Mouse (Mus musculus): ENCODE data around the gene 1110051M20Rik. TPM values are rescaled to one million over a fixed set of nuclear protein-coding genes. Genes with fewer than 3 reads are reported as not detected.
"Not testable (repeated sequence)": the region's sequence is repeated elsewhere in the genome, so short reads cannot be mapped to it uniquely, and the experiment has no call there.

1110051M20Rik gene
- polyA plus RNA-seq, 1 experiment from 2014 or later, result 66.9 TPM

DNA sequence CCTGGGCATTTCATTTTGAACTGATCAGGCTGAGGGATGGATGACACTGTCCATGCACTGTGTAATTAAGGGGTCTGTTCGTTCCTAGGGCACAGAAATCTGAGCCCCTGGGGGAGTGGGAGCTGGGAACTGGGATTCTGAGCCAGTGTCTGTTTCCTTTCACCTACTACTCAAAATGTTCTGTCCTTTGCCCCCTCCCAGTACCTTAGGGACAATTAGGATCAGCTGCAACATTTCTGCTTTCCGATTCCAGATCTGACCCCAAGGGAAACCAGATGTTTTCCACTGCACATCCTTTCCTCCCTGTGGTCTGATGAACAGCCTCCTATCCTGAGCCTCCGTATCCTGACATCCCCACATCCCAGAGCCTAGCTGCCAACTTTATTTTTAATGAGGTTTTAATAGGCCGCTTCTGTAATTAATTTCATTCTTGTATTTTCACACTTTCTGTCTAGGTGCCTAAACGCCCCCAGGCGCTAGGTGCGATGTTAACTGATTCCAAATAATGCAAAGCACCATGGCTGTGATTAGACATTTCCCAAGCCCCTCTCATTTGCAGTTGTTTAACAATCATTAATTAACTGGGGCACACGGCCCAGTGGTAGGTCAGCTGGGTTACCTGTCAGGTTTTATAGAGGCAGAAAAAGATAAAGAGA is 189.7 kb downstream of the 1110051M20Rik start:
- H3K4me3 ChIP-seq, result no peak overlapping the region
- H3K9ac ChIP-seq, result no peak overlapping the region
- H3K4me1 ChIP-seq, result peaks cover 41% of the 10 kb centered on the region
- no peaks in the 10 kb centered on the region for H3K9me3 ChIP-seq
- no peak overlapping the region for H3K27ac ChIP-seq
- peaks cover 20% of the 10 kb centered on the region for H3K27me3 ChIP-seq
- no peak for ATAC-seq (ENCODE audit: insufficient number of reproducible peaks, insufficient read depth, low FRiP score, low TSS enrichment, low read depth)
- peak overlapping the region; percentile 89 for H3K4me2 ChIP-seq
- 12% methylated on average over 8 of the region's 8 CpGs for WGBS
- 0 out of 2 replicates have a peak, but pooled peaks cover 3% of the 10 kb centered on the region for H3K36me3 ChIP-seq

DNA sequence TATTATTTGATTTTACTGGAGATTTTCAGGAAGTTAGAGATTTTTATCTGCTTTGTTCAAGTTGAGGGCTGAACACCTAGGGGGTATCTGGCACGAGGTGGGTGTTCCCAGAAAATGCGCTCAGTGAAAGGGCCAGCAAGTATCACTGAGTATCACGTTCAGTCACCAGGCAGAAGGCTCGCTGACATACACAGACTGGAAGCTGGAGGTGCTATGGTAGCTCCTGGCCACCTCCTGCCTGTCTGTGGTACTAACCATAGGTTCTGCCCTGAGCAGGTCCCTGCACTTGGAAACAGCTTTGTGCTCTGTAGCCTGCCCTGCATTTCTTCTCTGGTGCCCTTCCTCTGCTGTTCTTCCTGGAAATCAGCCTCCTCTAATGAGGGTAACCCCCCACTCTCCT is 192.0 kb downstream of the 1110051M20Rik start:
- Histone ChIP-seq H3K9ac (no peak overlapping the region), H3K4me1 (peaks cover 20% of the 10 kb centered on the region), H3K36me3 (no peaks in the 10 kb centered on the region), H3K4me2 (no peak overlapping the region), H3K27ac (no peak overlapping the region), H3K27me3 (peaks cover 20% of the 10 kb centered on the region), H3K4me3 (no peak overlapping the region), H3K9me3 (no peaks in the 10 kb centered on the region)
- 49% methylated on average over 4 of the region's 4 CpGs for WGBS
- ATAC-seq (ENCODE audit: insufficient number of reproducible peaks, insufficient read depth, low FRiP score, low TSS enrichment, low read depth), result no peak

GRCm38 (mm10) chr2:91252001-91252400 is 192.5 kb downstream of the 1110051M20Rik start:
- 71% methylated on average over 4 of the region's 4 CpGs for WGBS
- peaks cover 20% of the 10 kb centered on the region for H3K27me3 ChIP-seq
- no peak for ATAC-seq (ENCODE audit: insufficient number of reproducible peaks, insufficient read depth, low FRiP score, low TSS enrichment, low read depth)
- H3K4me3 ChIP-seq, result no peak overlapping the region
- H3K4me2 ChIP-seq, result no peak overlapping the region
- H3K9me3 ChIP-seq, result no peaks in the 10 kb centered on the region
- H3K27ac ChIP-seq, result no peak overlapping the region
- H3K36me3 ChIP-seq, result no peaks in the 10 kb centered on the region
- H3K4me1 ChIP-seq, result peaks cover 19% of the 10 kb centered on the region
- H3K9ac ChIP-seq, result no peak overlapping the region

GRCm38 (mm10) chr2:91248366-91248765 is 196.1 kb downstream of the 1110051M20Rik start:
- no peaks in the 10 kb centered on the region for H3K27me3 ChIP-seq
- H3K4me3 ChIP-seq, result no peak overlapping the region
- H3K36me3 ChIP-seq, result no peaks in the 10 kb centered on the region
- no peaks in the 10 kb centered on the region for H3K9me3 ChIP-seq
- 83% methylated on average over 4 of the region's 4 CpGs for WGBS
- H3K9ac ChIP-seq, result no peak overlapping the region
- no peak overlapping the region for H3K27ac ChIP-seq
- no peak for ATAC-seq (ENCODE audit: insufficient number of reproducible peaks, insufficient read depth, low FRiP score, low TSS enrichment, low read depth)
- H3K4me1 ChIP-seq, result peaks cover 5% of the 10 kb centered on the region; the same call in 1 of the 2 replicates
- H3K4me2 ChIP-seq, result no peak overlapping the region

GRCm38 (mm10) chr2:91244557-91245228 is 199.8 kb downstream of the 1110051M20Rik start:
- H3K9ac ChIP-seq, result no peak overlapping the region
- H3K27me3 ChIP-seq, result no peaks in the 10 kb centered on the region
- H3K27ac ChIP-seq, result no peak overlapping the region
- no peaks in the 10 kb centered on the region for H3K9me3 ChIP-seq
- no peak for ATAC-seq (ENCODE audit: insufficient number of reproducible peaks, insufficient read depth, low FRiP score, low TSS enrichment, low read depth)
- 82% methylated on average over 5 of the region's 5 CpGs for WGBS
- no peak overlapping the region for H3K4me2 ChIP-seq
- H3K36me3 ChIP-seq, result no peaks in the 10 kb centered on the region
- H3K4me1 ChIP-seq, result peaks cover 7% of the 10 kb centered on the region; the same call in 1 of the 2 replicates
- H3K4me3 ChIP-seq, result no peak overlapping the region

DNA sequence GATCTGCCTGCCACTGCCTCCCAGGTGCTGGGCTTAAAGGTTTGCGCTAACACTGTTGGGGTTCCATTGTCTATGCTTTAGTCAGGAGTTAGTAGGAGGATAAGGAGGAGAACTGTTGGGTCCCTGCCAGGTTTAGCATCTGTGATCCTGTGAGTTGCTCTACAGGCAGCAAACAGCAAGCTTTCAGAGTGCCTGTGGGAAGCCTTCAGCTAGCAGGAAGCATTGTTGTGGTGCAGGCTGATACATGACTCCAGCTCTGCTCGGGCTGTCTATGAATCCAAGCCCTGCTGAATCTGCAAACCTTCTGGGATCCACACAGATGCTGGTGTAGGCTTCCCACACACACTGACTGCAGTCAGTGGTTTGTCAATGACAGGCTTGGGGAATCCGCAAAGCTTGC is 201.1 kb downstream of the 1110051M20Rik start:
- H3K36me3 ChIP-seq, result no peaks in the 10 kb centered on the region
- H3K4me3 ChIP-seq, result no peak overlapping the region
- no peaks in the 10 kb centered on the region for H3K9me3 ChIP-seq
- WGBS, result 44% methylated on average over 3 of the region's 3 CpGs
- H3K27ac ChIP-seq, result peak overlapping the region; percentile 58
- H3K9ac ChIP-seq, result no peak overlapping the region
- peaks cover 7% of the 10 kb centered on the region; the same call in 1 of the 2 replicates for H3K4me1 ChIP-seq
- no peak overlapping the region for H3K4me2 ChIP-seq
- no peak for ATAC-seq (ENCODE audit: insufficient number of reproducible peaks, insufficient read depth, low FRiP score, low TSS enrichment, low read depth)
- no peaks in the 10 kb centered on the region for H3K27me3 ChIP-seq

GRCm38 (mm10) chr2:91242547-91242946 is 202.0 kb downstream of the 1110051M20Rik start:
- H3K27me3 ChIP-seq, result no peaks in the 10 kb centered on the region
- WGBS, result 64% methylated on average over 5 of the region's 5 CpGs
- H3K9me3 ChIP-seq, result no peaks in the 10 kb centered on the region
- H3K4me1 ChIP-seq, result peaks cover 11% of the 10 kb centered on the region; the same call in 1 of the 2 replicates
- H3K36me3 ChIP-seq, result no peaks in the 10 kb centered on the region
- H3K4me2 ChIP-seq, result no peak overlapping the region
- ATAC-seq (ENCODE audit: insufficient number of reproducible peaks, insufficient read depth, low FRiP score, low TSS enrichment, low read depth), result no peak
- no peak overlapping the region for H3K27ac ChIP-seq
- no peak overlapping the region for H3K9ac ChIP-seq
- no peak overlapping the region for H3K4me3 ChIP-seq

GRCm38 (mm10) chr2:91237511-91238080 is 206.9 kb downstream of the 1110051M20Rik start:
- H3K9me3 ChIP-seq; ATAC-seq (ENCODE audit: insufficient number of reproducible peaks, insufficient read depth, low FRiP score, low TSS enrichment, low read depth); H3K27me3 ChIP-seq; H3K36me3 ChIP-seq; H3K4me1 ChIP-seq: not testable (repeated sequence)
- H3K4me2 ChIP-seq, result peak overlapping the region; percentile 80
- H3K4me3 ChIP-seq, result peak overlapping the region; percentile 68
- H3K27ac ChIP-seq, result peak overlapping the region; percentile 86
- 30% methylated on average over 4 of the region's 4 CpGs for WGBS
- peak overlapping the region; percentile 83 for H3K9ac ChIP-seq

DNA sequence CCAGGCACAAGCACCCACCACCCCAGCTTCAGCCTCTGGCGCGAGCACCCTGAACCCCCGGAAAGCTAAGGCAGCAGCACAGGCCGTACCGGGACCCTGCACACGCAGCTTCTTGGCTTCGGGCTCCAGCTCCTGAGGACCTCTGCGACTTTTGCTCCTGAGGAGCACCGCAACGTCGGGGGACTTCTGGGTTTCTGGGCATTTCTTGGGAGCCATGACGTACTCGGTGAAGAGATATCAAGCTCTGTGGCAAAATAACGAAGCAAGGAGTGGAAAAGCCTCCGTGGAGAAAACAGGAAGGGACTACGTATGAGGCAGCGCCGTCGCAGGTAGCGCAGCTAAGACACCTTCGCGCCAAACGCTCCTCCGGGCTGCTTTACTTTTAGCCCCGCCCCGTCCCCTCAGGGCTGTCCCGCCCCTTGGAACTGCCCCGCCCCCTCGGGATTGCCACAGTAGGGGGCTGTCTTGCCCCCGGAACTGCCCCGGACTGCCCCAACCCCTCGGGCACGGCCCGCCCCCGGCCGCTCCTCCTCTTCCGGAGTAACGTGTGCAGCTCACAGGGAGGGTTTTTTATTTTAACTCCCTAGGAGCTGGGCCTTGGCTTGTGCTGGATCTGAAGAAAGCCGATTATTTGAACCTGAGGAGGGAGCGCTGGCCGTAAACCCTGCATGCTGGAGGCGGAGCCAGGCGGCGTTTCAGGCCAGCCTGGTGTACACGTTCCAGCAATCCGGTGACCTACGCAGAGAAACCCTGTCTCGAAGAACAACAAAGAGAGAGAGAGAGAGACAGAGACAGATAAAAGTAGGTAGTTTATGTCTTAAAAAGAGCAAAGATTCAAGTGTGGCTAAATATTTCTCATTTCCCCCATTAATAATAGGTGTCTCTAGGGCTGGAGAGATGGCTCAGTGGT is 207.6 kb downstream of the 1110051M20Rik start, which contains the start of gene Ddb2:
Gene Ddb2 (minus strand): TSS at position 382 of the 910 bp plus-strand sequence.
- peak within 1 kb of the TSS; percentile 86 for H3K27ac ChIP-seq
- 0 out of 2 replicates have a peak, but pooled peaks cover 9% of the 10 kb centered on the region for H3K4me1 ChIP-seq
- H3K9me3 ChIP-seq, result no peaks in the 10 kb centered on the region
- peak; percentile 98 for ATAC-seq (ENCODE audit: insufficient number of reproducible peaks, insufficient read depth, low FRiP score, low TSS enrichment, low read depth)
- H3K27me3 ChIP-seq, result no peaks in the 10 kb centered on the region
- peak within 1 kb of the TSS; percentile 83 for H3K9ac ChIP-seq
- H3K4me3 ChIP-seq, result peak within 1 kb of the TSS; percentile 68
- WGBS, result under 1% methylated on average over 48 of the region's 48 CpGs
- peaks cover 8% of the 10 kb centered on the region for H3K36me3 ChIP-seq
- peak within 1 kb of the TSS; percentile 80 for H3K4me2 ChIP-seq

- ATAC-seq (ENCODE audit: insufficient number of reproducible peaks, insufficient read depth, low FRiP score, low TSS enrichment, low read depth), result no peak
- Histone ChIP-seq H3K27me3 (no peaks in the 10 kb centered on the region), H3K9ac (no peak overlapping the region), H3K27ac (0 out of 2 replicates have a peak overlapping the region, but pooled peaks have one; percentile 16), H3K9me3 (no peaks in the 10 kb centered on the region), H3K4me1 (no peaks in the 10 kb centered on the region), H3K36me3 (peaks cover 11% of the 10 kb centered on the region), H3K4me2 (no peak overlapping the region), H3K4me3 (no peak overlapping the region)
- 55% methylated on average over 2 of the region's 2 CpGs for WGBS
Measured at GRCm38 (mm10) chr2:91229735-91230134, 214.8 kb downstream of the 1110051M20Rik start.
